Mouse (Mus musculus) bone marrow, adult 2 months (tissue): ENCODE data around the gene Smok3b.

Experiments
- CTCF ChIP-seq: fragments of 200-500 bp; IDR thresholded peaks from 2 replicates; pipeline ENCODE4 v1.5.1; 2011; ENCODE audit warnings: low read length, control low read depth; ENCODE audit not compliant: control insufficient read depth, insufficient read depth
- POLR2A ChIP-seq: fragments of 200-500 bp; IDR thresholded peaks from 2 replicates; pipeline ENCODE4 v1.6.1; 2011; ENCODE audit warnings: low read depth, mild to moderate bottlenecking, control low read depth, low read length, borderline replicate concordance; ENCODE audit not compliant: control insufficient read depth

DNA sequence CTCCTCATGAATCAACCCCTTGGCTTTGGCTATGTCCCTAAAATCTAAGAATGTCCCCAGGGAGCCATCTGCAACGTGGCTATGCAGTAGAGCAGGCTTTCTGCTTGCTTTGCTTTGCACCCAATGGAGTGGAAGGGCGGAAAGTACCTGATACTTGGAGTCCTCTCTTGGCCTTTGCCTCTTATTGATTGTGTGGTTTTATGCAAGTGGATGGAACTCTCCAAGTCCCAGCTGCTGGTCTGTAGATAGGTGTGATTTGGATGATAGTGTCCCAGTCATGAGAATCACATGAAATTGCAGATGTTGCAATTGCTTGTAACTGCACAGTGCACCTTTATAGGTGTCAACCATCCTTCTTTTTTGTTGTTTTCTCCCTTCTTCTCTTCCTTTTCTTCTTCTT is 54.9 kb downstream of the Smok3b start:
- no peak for TF ChIP-seq POLR2A
- no peak for TF ChIP-seq CTCF
